Mouse (Mus musculus): Measurements from ENCODE around the gene Tma7.

- TF ChIP-seq CHD2 (IDR thresholded peaks at IDR 0.05; ENCODE audit: low read length) (no peak), EP300 (IDR thresholded peaks at IDR 0.05; ENCODE audit: low read length) (no peak), POLR2A (IDR thresholded peaks at IDR 0.05; ENCODE audit: low read depth, low read length) (no peak), ETS1 (conservative IDR thresholded peaks at IDR 0.05; ENCODE audit: low read depth, low read length) (no peak), USF1 (IDR thresholded peaks at IDR 0.05; ENCODE audit: low read depth, low read length) (no peak), MEF2A (IDR thresholded peaks at IDR 0.05; ENCODE audit: borderline replicate concordance, low read depth, low read length) (no peak), CTCF (conservative IDR thresholded peaks at IDR 0.05 in 1 of 2, IDR thresholded peaks at IDR 0.05 in 1 of 2; ENCODE audit: low read depth in 2 of 2, low read length in 2 of 2) (no peak), ZKSCAN1 (IDR thresholded peaks at IDR 0.05; ENCODE audit: borderline replicate concordance, low read depth, low read length) (no peak), BHLHE40 (IDR thresholded peaks at IDR 0.05; ENCODE audit: low read depth, low read length) (no peak)
Observed at GRCm38 (mm10) chr9:109040906-109041305, 41.5 kb downstream of the Tma7 start.

Data from CH12.LX (cell line).